Mouse (Mus musculus): ENCODE data around the gene Gramd2.
"Not testable (repeated sequence)": the region's sequence is repeated elsewhere in the genome, so short reads cannot be mapped to it uniquely, and the experiment has no call there.

Gene Gramd2

GRCm38 (mm10) chr9:59721144-59721543, 41.2 kb downstream of the Gramd2 start:
- no peak for DNase-seq (ENCODE audit: low read depth, low spot score)

DNA sequence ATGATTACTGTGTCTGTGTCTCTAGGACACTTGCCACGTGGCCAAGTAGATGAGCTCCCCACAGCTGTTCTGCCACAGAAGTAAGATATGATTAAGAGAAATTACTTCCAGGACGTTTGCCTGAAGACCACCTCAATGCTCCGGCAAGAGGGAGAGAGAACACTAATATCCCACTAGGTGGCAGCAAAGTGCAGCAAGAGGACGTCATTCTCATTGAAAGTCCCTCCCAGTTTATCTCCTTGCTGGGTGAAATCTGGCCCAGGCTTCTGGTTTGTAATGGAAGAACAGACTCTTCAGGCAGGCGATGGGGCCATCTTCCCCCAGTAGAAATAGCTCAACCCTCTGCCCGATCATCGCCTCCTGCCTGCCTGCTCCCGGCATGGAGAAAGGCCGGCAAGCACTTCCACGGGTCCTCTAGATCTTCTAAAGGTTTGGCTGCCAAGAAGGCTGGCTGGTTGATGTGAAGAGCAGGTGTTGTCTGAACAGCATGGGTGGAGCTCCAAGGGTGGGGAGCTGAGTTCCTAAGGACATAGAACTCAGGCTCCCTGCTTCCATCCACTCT, 43.2 kb downstream of the Gramd2 start:
- DNase-seq (ENCODE audit: low read depth, low spot score): peak; percentile 73

GRCm38 (mm10) chr9:59723791-59724442, 44.0 kb downstream of the Gramd2 start:
- DNase-seq (ENCODE audit: low read depth, low spot score): no peak

GRCm38 (mm10) chr9:59725515-59725914, 45.6 kb downstream of the Gramd2 start:
- no peak for DNase-seq (ENCODE audit: low read depth, low spot score)

DNA sequence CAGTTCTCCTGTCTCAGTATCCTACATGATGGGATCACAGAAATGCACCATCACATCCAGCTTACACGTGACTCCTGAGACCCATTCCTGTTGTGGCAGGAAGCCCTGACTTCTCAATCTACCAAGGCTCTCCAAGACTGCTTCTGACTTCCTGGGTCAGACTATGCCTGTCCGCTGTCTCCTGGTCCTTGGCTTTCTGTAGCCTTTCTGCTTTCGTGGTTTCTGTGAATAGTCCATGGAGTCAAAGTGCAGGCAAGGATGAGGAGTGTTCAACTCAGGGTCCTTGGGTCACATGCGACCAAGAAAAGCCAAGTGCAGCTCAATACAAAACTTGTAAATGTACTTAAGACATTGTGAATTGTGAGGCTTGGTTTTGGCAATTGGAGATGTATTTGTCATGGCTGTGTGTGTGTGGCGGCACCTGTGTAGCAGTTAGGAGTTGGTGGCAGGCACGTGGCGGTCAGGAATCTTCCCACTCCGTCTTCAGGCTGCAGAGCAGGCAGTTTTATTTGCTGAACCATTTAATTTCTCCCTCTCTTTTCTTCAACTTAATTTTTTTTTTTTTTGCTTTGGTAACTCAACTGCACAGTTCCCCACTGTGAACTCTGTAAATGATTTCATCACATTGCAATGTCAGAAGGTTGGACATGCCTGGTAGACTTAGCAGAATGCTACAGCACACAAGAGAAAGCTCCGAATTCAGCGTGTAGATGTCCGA, 47.8 kb downstream of the Gramd2 start:
- DNase-seq (ENCODE audit: low read depth, low spot score): no peak

DNA sequence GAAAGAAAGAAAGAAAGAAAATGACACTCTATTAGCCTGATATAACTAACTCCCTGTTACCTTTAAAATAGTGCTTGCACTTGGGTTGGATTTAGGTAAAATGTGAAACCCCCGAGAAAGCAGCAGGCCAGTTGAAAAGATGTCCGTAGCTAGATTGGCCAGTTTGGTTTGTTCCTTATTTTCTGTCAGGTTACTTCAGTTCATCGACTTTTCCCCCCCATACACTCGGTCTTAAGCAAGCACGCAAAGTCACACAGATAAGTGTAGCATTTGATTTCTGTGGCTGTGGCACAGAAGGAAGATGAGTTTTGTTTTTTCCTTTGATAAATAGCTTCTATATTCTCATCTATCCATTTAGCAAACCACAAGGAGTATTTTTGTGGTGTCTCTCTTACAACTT, 51.2 kb downstream of the Gramd2 start:
- no peak for DNase-seq (ENCODE audit: low read depth, low spot score)

DNA sequence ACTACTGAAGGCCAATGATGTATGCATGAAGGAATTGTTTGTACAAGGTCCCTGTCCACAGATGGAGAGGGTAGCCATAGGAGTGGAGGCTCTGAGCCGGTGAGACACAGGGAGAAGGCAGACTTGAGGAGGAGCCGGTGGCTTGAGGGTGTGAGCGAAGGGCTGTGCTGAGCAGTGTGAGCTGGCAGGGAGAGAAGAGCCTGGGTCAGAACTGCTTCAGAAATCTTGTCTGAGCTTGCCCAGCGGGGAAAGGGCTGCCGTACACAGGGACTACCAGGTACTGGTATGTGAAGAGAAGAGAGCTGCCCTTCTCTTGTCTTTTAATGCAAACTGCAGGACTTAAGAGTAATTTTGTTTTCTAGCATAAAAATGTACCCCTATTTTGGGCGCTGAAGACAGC, 53.1 kb downstream of the Gramd2 start:
- DNase-seq (ENCODE audit: low read depth, low spot score): no peak

DNA sequence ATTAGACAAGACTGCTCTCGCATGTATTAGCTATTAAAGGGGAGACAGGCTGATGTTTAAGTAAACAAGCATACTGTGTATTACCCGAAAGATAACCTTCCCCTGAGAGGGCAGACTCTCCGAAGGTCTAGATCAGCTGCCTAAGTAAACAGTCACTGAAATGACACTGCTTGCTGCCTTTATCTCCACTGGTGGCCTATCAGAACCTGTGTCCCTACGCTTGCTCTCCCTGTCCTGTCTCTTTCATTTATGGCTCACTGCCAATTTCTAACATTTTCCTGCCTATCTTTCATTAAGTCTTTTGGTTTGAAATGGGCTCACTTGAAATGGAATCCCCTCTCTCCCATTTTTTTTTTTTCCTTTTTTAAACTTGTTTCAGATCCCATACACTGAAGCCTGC, 55.5 kb downstream of the Gramd2 start:
- no peak for DNase-seq (ENCODE audit: low read depth, low spot score)

DNA sequence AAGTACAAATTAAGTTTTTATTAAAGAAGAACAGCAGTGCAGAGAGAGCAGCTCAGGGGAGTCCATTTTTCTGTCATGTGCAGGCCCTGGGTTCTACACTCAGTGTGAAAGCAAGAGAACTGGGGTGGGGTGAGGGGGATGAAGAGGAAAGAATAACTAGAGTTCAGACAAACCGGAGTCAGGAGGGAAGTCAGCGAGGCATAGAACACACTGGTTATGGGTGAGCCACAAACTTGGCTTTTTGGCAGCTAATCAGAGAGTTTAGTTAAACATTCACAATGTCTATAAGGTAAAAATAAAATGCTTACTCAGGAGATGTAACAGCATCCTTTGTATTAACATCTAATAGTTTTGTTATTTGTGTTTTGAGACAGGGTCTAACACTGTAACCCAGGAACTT, 60.6 kb downstream of the Gramd2 start:
- no peak for DNase-seq (ENCODE audit: low read depth, low spot score)

GRCm38 (mm10) chr9:59743903-59744302, 64.0 kb downstream of the Gramd2 start:
- no peak for DNase-seq (ENCODE audit: low read depth, low spot score)

GRCm38 (mm10) chr9:59748387-59748786, 68.4 kb downstream of the Gramd2 start:
- DNase-seq (ENCODE audit: low read depth, low spot score): no peak

GRCm38 (mm10) chr9:59748969-59749368, 69.0 kb downstream of the Gramd2 start:
- no peak for DNase-seq (ENCODE audit: low read depth, low spot score)

GRCm38 (mm10) chr9:59749581-59750265, 69.8 kb downstream of the Gramd2 start:
- DNase-seq (ENCODE audit: low read depth, low spot score): no peak

DNA sequence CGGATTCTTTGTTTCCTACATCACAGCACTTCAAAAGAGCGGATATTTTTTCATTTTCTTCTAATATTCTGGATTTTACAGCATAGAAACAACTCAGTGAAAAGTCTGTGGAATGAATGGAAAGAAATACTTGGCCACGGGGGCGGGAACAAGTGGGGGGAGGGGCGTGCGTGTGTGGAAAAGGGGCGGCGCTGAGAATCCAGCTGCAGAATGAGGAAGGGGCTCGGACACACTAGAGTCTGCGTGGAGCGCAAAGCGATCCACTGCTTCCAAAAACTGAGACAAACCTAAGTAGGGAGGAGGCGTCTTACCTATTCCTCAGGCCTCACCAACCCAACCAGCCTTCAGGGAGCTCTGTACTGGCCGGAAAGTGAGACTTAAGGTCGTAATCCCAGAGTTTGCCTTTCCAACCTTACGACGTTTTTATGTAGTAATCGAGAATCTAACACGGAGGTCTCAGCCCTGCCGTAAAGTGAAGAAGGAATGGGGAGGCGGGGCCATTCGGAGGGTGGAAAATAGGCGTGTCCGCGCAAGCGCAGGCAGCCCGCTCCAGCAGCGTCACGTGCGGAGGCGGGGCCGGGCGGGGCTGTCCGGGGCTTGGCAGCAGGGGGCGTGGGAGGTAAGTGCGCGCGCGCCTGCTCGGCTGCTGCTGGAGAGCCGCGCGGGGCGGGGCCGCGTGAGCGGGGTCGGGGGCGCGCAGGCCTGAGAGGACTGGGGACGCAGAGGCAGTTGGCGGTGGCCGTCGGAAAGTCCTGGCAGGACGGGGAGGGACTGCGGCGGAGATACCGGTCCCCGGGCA, 70.5 kb downstream of the Gramd2 start, which contains the start of the genes Senp8 and Myo9a:
Gene Senp8, minus strand, starts transcription at position 444 of the 799 bp plus-strand sequence.
Gene Myo9a, plus strand, starts transcription at position 630 of the 799 bp plus-strand sequence.
- DNase-seq (ENCODE audit: low read depth, low spot score): peak; percentile 98

DNA sequence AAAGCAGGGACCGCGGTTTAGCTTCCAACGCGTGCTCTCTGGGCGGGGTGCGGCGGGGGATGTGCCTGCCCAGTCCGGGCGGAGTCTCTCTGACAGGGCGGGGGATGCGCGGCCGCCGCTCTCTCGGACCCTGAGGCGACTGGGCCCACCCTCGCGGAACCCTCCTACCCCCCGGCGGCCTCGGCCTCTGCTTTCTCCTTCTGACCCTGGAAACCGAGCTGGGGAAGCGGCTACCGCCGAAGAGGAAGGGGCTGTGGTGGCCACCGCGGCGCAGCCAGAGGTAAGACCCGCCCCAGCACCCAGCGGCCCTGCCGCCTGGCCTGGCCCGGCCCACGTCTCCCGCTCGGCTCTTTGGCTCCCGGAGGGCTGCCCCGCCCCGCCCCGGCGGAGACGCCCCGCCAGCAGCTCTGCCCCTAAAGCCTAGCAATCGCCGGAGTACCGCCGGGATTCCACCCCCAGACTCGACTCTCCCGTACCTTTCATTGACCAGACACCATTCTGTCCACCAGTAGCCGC, 71.2 kb downstream of the Gramd2 start:
- peak; percentile 63 for DNase-seq (ENCODE audit: low read depth, low spot score)

GRCm38 (mm10) chr9:59751966-59752365, 72.0 kb downstream of the Gramd2 start:
- DNase-seq (ENCODE audit: low read depth, low spot score): no peak

GRCm38 (mm10) chr9:59755199-59755598, 75.3 kb downstream of the Gramd2 start:
- no peak for DNase-seq (ENCODE audit: low read depth, low spot score)

DNA sequence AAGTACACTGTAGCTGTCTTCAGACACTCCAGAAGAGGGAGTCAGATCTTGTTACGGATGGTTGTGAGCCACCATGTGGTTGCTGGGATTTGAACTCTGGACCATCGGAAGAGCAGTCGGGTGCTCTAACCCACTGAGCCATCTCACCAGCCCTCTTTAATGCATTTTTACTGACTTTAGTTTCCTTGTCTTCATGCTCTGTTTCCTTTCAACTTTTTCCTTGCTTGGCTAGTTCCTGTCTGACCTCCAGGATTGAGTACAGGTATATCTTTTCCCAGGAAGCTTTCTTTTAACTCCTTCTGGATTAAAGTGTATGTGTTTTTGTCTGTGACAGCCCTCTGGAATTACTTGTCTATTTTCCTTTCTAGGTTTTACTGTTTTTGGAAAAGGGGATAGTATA, 77.1 kb downstream of the Gramd2 start:
- not testable (repeated sequence) for DNase-seq (ENCODE audit: low read depth, low spot score)

- DNase-seq (ENCODE audit: low read depth, low spot score): no peak
Measured at GRCm38 (mm10) chr9:59760515-59760914, 80.6 kb downstream of the Gramd2 start.

DNA sequence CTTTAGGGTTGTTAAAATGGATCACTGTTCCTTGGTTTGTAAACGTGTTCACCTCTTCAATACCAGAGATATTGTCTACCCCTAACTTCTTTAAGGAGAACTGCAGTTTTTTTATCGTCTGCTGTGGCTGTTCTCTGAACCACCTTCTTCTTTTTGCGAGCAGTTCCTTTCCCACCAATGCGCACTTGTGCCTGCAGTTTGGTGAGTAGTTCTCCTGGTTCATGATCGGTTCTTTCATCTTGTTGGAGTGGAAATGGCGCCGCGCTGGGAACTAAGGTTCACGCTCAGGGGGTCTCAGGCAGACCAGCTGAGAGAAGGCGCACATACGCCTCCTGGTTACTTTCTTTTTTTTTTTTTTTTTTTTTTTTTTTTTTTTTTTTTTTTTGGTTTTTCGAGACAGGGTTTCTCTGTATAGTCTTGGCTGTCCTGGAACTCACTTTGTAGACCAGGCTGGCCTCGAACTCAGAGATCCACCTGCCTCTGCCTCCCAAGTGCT, 87.1 kb downstream of the Gramd2 start:
- DNase-seq (ENCODE audit: low read depth, low spot score): not testable (repeated sequence)

Data from skeletal muscle tissue, adult 2 months (tissue).